Mouse (Mus musculus): Measurements from ENCODE around the gene Adgrg1. TPM values are rescaled to one million over a fixed set of nuclear protein-coding genes. Genes with fewer than 3 reads are reported as not detected.

Adgrg1 gene
- total RNA-seq, 4 experiments from 2014 or later, result 81.5 to 97.4 (median 90.2) TPM

DNA sequence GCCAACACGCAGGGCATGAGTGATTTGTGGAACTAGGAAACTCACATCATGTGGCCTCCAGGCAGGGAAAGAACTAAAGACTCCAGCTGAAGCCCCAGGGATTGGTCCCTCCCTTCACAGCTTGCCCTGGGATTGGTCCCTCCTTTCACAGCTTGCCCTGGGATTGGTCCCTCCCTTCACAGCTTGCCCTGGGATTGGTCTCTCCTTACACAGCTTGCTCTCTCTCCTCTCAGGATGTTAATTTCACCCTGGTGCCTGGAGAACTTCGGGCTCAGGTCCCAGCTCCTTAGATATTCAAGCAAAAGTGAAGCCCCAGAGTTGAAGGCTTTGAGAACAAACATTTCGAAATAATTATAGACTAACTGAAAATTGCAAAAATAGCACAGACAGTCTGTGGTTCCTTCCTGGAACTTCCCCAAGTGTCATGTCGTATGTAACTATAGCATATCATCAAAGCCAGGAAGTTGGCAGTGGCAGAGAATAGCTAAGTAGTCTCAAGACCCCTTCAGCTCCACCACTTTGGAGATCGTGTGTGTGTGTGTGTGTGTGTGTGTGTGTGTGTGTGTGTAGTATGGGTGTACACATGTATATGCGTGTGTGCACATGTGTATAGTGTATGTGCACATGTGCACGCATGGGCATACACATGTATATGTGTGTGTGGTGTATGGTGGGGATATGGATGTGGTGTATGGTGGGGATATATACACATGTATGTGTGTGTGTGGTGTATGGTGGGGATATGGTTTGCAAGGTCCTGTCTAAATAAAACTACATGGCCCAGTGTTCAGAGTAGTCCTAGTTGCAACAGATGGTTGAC, 62.8 kb downstream of the Adgrg1 start:
- peak in 1 of 2 experiments; percentile 25 for DNase-seq (ENCODE audit: low spot score in 2 of 2)

- DNase-seq (ENCODE audit: low spot score in 2 of 2), result no peak
These were observed 67.6 kb downstream of the Adgrg1 start for GRCm38 (mm10) chr8:95041883-95042784.

GRCm38 (mm10) chr8:95044811-95045210, 70.3 kb downstream of the Adgrg1 start:
- DNase-seq (ENCODE audit: low spot score in 2 of 2), result no peak

- no peak for DNase-seq (ENCODE audit: low spot score in 2 of 2)
These were observed 72.4 kb downstream of the Adgrg1 start for GRCm38 (mm10) chr8:95046982-95047381.

- no peak for DNase-seq (ENCODE audit: low spot score in 2 of 2)
These were observed 73.5 kb downstream of the Adgrg1 start for GRCm38 (mm10) chr8:95047884-95048680.

DNA sequence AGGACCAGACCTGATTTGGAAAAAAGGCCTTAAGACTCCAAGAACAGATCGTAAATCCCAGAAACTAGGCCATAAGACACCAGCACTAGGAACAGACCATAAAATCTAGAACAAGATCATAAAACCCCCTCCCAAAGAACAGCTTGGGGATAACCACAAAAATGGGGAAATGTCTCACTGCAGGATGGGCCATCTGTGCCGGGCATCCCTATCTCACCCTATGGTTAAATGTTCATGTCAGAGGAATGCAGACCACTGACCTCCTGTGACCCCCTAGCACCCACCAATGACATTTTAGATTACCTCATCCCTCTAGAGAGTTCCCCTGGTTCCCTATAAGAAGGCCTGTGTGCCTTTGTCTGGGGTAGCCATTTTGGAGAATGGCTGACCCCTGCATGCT, 75.1 kb downstream of the Adgrg1 start:
- no peak for DNase-seq (ENCODE audit: low spot score in 2 of 2)

DNA sequence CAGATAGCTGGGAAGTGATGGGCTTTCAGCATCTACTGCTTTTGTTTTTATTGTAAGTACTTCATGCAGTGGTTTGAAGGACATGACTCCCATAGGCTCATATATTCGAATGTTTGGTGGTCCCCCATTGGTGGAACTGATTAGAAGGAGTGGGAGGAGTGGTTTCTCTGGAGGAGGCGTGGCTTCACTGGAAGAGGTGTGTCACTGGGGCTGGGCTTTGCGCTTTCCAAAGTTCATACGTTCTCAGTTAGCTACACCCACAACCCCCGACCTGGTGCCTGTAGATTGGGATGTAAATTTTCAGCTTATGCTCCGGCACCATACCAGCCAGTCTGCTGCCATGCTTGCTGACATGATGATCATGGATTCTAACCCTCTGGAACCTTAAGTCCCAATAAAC, 79.9 kb downstream of the Adgrg1 start:
- DNase-seq (ENCODE audit: low spot score in 2 of 2), result no peak

- DNase-seq (ENCODE audit: low spot score in 2 of 2), result no peak
These were observed 80.5 kb downstream of the Adgrg1 start, which contains the start of gene Drc7 for GRCm38 (mm10) chr8:95054927-95055510. Gene Drc7 (plus strand): TSS chr8:95055103.

DNA sequence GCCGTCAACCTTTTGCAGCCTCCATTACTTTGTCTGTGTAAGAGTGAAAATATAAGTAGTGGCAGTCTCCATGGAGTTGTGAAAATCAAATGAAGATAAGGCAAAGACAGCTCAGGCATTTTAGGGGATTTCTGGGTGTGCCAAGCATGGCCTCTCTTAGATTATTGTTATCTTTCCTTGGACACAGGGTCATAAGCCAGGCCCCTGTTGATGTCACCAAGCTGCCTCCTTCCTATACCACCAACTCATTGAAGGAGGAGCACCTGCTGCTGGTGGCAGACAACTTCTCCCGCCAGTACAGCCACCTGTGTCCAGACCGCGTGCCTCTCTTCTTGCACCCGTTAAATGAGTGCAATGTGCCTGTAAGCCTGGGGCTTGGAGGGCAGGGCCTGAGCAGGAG, 81.9 kb downstream of the Adgrg1 start:
- DNase-seq (ENCODE audit: low spot score in 2 of 2), result no peak

DNA sequence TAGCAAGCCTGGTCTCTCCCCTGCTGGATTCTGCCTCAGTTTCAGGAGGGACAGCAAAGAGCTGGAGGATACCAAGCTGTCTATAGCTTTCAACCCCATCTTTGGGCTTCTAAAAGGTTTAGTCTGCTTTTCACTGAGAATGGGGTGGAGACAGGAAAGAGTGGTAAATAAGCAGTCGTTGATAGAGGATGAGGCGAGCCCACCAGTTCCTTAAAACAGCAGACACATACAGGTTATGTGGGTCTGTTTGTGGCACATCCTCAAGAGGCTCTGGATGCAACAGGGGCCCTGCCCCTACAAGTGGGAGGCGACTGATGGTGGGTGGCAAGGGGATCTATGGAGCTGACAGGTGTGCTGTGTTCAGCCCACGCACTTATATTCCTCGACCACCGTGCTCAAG, 84.1 kb downstream of the Adgrg1 start:
- DNase-seq (ENCODE audit: low spot score in 2 of 2), result no peak

DNA sequence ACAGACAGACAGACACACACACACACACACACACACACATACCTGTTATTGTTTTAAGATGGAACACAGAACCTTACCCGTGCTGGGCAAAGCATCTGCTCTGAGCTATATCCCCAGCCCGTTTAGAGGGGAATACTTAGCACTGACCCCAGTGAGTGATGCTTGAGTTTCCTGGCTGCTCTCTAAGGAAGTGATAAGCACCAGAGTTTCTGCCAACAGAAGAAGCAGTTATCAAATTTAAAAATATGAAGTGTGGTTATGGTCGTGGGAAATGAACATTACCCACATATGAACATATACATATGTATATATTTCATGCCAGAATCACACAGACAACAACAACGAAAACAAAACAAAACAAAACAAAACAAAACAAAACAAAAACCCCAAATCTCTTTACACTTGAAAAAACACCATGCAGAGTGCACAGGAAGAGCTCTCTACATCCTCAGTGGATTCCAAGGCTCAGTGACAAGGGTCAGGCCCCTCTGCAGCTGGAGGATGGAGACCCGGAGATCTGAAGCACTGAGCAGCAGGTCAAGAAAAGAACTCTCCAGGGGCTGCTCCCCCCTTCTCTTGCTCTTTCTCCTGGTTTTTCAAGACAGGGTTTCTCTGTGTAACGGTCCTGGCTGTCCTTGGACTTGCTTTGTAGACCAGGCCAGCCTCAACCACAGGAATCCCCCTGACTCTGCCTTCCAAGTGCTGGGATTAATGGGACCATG, 85.4 kb downstream of the Adgrg1 start:
- DNase-seq (ENCODE audit: low spot score in 2 of 2), result no peak

Other genes starting within 250 kb of the Adgrg1 start
- gene Ccl22, start 229.2 kb upstream of the Adgrg1 start, total RNA-seq (2022), result under 1 TPM in 2 of 4 experiments, not detected in 2; 0.33 to 0.40 TPM
- 100 to 1,000 TPM; 333 to 386 (median 359) TPM for gene Cx3cl1, start 202.7 kb upstream of the Adgrg1 start, total RNA-seq (2022)
- gene Ccl17, start 164.3 kb upstream of the Adgrg1 start, total RNA-seq (2022), result 10 to 100 TPM in 1 of 4 experiments, 1 to 10 TPM in 3; 3.7 to 10.8 (median 6.9) TPM
- 10 to 100 TPM; 83.6 to 98.9 (median 87.1) TPM for gene Coq9, start 136.4 kb upstream of the Adgrg1 start, total RNA-seq (2022)
- gene Ciapin1, start 136.4 kb upstream of the Adgrg1 start, total RNA-seq (2022), result 10 to 100 TPM; 62.0 to 88.0 (median 71.0) TPM
- gene Polr2c, start 117.3 kb upstream of the Adgrg1 start, total RNA-seq (2022), result 10 to 100 TPM; 62.9 to 80.4 (median 72.9) TPM
- gene Dok4, start 98.4 kb upstream of the Adgrg1 start, total RNA-seq (2022), result 10 to 100 TPM; 18.1 to 22.7 (median 19.8) TPM
- 1 to 10 TPM; 1.0 to 2.6 (median 1.4) TPM for gene Ccdc102a, start 56.7 kb upstream of the Adgrg1 start, total RNA-seq (2022)
- under 1 TPM in 2 of 4 experiments, not detected in 2; 0.73 to 0.85 TPM for gene Adgrg5, start 51.1 kb upstream of the Adgrg1 start, total RNA-seq (2022)
- under 1 TPM in 3 of 4 experiments, not detected in 1; 0.20 to 0.47 (median 0.27) TPM for gene Adgrg3, start 42.9 kb downstream of the Adgrg1 start, total RNA-seq (2022)
- 1 to 10 TPM; 1.7 to 3.6 (median 1.8) TPM for gene Drc7, start 80.4 kb downstream of the Adgrg1 start, total RNA-seq (2022)
- gene Katnb1, start 106.4 kb downstream of the Adgrg1 start, total RNA-seq (2022), result 10 to 100 TPM; 41.0 to 47.8 (median 43.0) TPM
- 10 to 100 TPM; 61.6 to 80.0 (median 69.9) TPM for gene Kifc3, start 228.1 kb downstream of the Adgrg1 start, total RNA-seq (2022)

All from layer of hippocampus, adult 8-10 months (tissue).